Mouse (Mus musculus) forebrain, embryonic 14.5 days (tissue): Measurements from ENCODE around the gene Atxn1. TPM values are rescaled to one million over a fixed set of nuclear protein-coding genes. Genes with fewer than 3 reads are reported as not detected.

Experiments
- ATAC-seq: fragments of 200-750 bp; cut with Nextera tagmentation; 2 replicates; pipeline ENCODE4 v1.8.0; 2017; ENCODE audit warnings: mild to moderate bottlenecking, moderate library complexity
- DNase-seq: peaks from one replicate; pipeline ENCODE4 v3.0.0-alpha.2; 2015; ENCODE audit warnings: low spot score
- H3K27ac ChIP-seq: fragments of 300-500 bp; sonication (generic); 2 replicates; pipeline ENCODE4 v1.5.1; 2014; ENCODE audit warnings: low read depth, mild to moderate bottlenecking, control low read depth, low read length, moderate library complexity
- H3K27me3 ChIP-seq: fragments of 300-500 bp; sonication (generic); replicated peaks from 2 replicates; pipeline ENCODE4 v1.6.1; 2014; ENCODE audit warnings: low read length, control low read depth, mixed read lengths; ENCODE audit not compliant: control insufficient read depth, insufficient read depth
- H3K36me3 ChIP-seq: fragments of 300-500 bp; sonication (generic); 2 replicates; pipeline ENCODE4 v1.6.1; 2014; ENCODE audit warnings: low read length, control low read depth; ENCODE audit not compliant: control insufficient read depth, insufficient read depth
- H3K4me1 ChIP-seq: fragments of 300-500 bp; sonication (generic); 2 replicates; pipeline ENCODE4 v1.6.1; 2014; ENCODE audit warnings: antibody characterized with exemption, low read length, control low read depth; ENCODE audit not compliant: control insufficient read depth, insufficient read depth
- H3K4me2 ChIP-seq: fragments of 300-500 bp; sonication (generic); 2 replicates; pipeline ENCODE4 v1.6.1; 2014; ENCODE audit warnings: mild to moderate bottlenecking, control low read depth, low read length
- H3K4me3 ChIP-seq: fragments of 300-500 bp; sonication (generic); 2 replicates; pipeline ENCODE4 v1.5.1; 2014; ENCODE audit warnings: low read depth, low read length, control low read depth
- H3K9ac ChIP-seq: fragments of 300-500 bp; sonication (generic); 2 replicates; pipeline ENCODE4 v1.6.1; 2014; ENCODE audit warnings: mild to moderate bottlenecking, low read length, control low read depth, moderate library complexity
- H3K9me3 ChIP-seq: fragments of 300-500 bp; sonication (generic); replicated peaks from 2 replicates; pipeline ENCODE4 v1.6.1; 2016; ENCODE audit warnings: low read length, control low read depth, mixed read lengths; ENCODE audit not compliant: control insufficient read depth
- WGBS: fragments of 180-500 bp; shearing (Covaris S2); extraction: QIAGEN DNeasy Blood & Tissue Kit; methylation state at CpG from one replicate; pipeline ENCODE4 v1.1.7; 2014; 5-methylcytosine and 5-hydroxymethylcytosine counted together
- polyA plus RNA-seq: library from polyadenylated mRNA; unstranded; fragments of >200 nt; fragmentation: Nextera tagmentation; extraction: Ambion mirVana; gene quantifications from 2 replicates; pipeline ENCODE4 v1.2.1, GENCODE M21; 2014

Gene Atxn1
- polyA plus RNA-seq, 1 experiment from 2014 or later: 4.3 TPM

DNA sequence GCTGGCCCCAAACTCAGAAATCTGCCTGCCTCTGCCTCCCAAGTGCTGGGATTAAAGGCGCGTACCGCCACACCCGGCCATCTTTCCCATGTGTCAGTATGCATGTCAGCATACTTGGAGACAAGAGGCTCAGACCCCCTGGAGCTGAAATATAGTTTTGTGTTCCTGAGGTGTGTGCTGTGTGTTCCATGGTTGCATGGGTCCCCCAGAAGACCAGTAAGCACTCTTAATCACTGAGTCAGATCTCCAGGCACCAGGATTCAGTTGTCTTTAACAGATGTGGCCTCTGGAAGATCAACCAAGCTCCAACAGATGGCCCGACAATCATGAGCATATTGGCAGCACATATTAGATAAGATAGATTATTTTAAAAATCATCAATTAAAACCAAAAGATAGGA is 62.4 kb downstream of the Atxn1 start:
- H3K27ac ChIP-seq: no peak overlapping the region
- H3K27me3 ChIP-seq: no peaks in the 10 kb centered on the region
- H3K9me3 ChIP-seq: no peaks in the 10 kb centered on the region
- H3K4me3 ChIP-seq: no peak overlapping the region
- no peak overlapping the region for H3K4me2 ChIP-seq
- no peaks in the 10 kb centered on the region for H3K36me3 ChIP-seq
- H3K9ac ChIP-seq: no peak overlapping the region
- 0 out of 2 replicates have a peak, but pooled peaks cover 2% of the 10 kb centered on the region for H3K4me1 ChIP-seq
- DNase-seq (no peak), ATAC-seq (no peak)
- WGBS: 98% methylated on average over 5 of the region's 5 CpGs

- Histone ChIP-seq H3K27me3 (no peaks in the 10 kb centered on the region), H3K9ac (no peak overlapping the region), H3K4me1 (0 out of 2 replicates have a peak, but pooled peaks cover 2% of the 10 kb centered on the region), H3K4me2 (no peak overlapping the region), H3K36me3 (no peaks in the 10 kb centered on the region), H3K4me3 (no peak overlapping the region), H3K9me3 (no peaks in the 10 kb centered on the region), H3K27ac (no peak overlapping the region)
- ATAC-seq (no peak), DNase-seq (no peak)
- WGBS: 84% methylated on average over 8 of the region's 8 CpGs
These were observed 64.0 kb downstream of the Atxn1 start for GRCm38 (mm10) chr13:45900776-45901175.

DNA sequence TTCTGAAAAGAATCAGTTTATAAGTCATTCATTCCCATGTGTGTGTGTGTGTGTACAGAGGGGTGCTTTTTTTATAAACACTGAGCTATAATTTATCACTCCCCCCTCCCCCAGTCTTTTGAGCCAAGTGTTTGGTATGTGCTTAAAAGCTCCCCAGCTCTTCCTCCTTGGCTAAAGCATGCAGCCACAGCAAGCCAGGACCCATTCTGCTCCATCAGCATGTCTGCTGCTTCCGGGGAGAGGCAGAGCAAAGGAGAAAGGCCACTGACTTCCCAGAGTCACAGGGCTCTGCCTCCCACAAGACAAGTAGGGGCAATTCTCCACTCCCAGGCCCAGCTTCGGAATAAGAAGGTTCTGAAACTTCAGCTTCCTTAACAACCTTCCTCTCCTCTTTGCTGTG is 67.2 kb downstream of the Atxn1 start:
- no peak for ATAC-seq
- 66% methylated on average over 2 of the region's 2 CpGs for WGBS
- Histone ChIP-seq H3K4me2 (no peak overlapping the region), H3K9me3 (no peaks in the 10 kb centered on the region), H3K27ac (no peak overlapping the region), H3K4me3 (no peak overlapping the region), H3K27me3 (no peaks in the 10 kb centered on the region), H3K36me3 (no peaks in the 10 kb centered on the region), H3K9ac (no peak overlapping the region), H3K4me1 (no peaks in the 10 kb centered on the region)
- DNase-seq: no peak

- no peak for DNase-seq
- 72% methylated on average over 10 of the region's 10 CpGs for WGBS
- no peaks in the 10 kb centered on the region for H3K36me3 ChIP-seq
These were observed 70.0 kb downstream of the Atxn1 start for GRCm38 (mm10) chr13:45894760-45895159.

GRCm38 (mm10) chr13:45894234-45894633 is 70.6 kb downstream of the Atxn1 start:
- Histone ChIP-seq H3K4me2 (no peak overlapping the region), H3K36me3 (no peaks in the 10 kb centered on the region), H3K9ac (no peak overlapping the region), H3K4me3 (no peak overlapping the region), H3K4me1 (no peaks in the 10 kb centered on the region), H3K27me3 (no peaks in the 10 kb centered on the region), H3K27ac (no peak overlapping the region), H3K9me3 (no peaks in the 10 kb centered on the region)
- DNase-seq: no peak
- ATAC-seq: no peak
- 88% methylated on average over 6 of the region's 6 CpGs for WGBS

More at GRCm38 (mm10) chr13:45894760-45895159, 70.0 kb downstream of the Atxn1 start:
- H3K27ac ChIP-seq: no peak overlapping the region
- no peak for ATAC-seq
- H3K27me3 ChIP-seq: no peaks in the 10 kb centered on the region
- H3K9ac ChIP-seq: no peak overlapping the region
- H3K4me1 ChIP-seq: no peaks in the 10 kb centered on the region
- H3K4me3 ChIP-seq: no peak overlapping the region
- H3K4me2 ChIP-seq: no peak overlapping the region
- no peaks in the 10 kb centered on the region for H3K9me3 ChIP-seq

- Histone ChIP-seq H3K4me2 (no peak overlapping the region), H3K27me3 (no peaks in the 10 kb centered on the region), H3K27ac (no peak overlapping the region), H3K36me3 (no peaks in the 10 kb centered on the region), H3K4me1 (no peaks in the 10 kb centered on the region), H3K9ac (no peak overlapping the region), H3K4me3 (no peak overlapping the region), H3K9me3 (no peaks in the 10 kb centered on the region)
- no peak for ATAC-seq
- DNase-seq: no peak
- 89% methylated on average over 2 of the region's 2 CpGs for WGBS
These were observed 73.7 kb downstream of the Atxn1 start for GRCm38 (mm10) chr13:45891073-45891472.

DNA sequence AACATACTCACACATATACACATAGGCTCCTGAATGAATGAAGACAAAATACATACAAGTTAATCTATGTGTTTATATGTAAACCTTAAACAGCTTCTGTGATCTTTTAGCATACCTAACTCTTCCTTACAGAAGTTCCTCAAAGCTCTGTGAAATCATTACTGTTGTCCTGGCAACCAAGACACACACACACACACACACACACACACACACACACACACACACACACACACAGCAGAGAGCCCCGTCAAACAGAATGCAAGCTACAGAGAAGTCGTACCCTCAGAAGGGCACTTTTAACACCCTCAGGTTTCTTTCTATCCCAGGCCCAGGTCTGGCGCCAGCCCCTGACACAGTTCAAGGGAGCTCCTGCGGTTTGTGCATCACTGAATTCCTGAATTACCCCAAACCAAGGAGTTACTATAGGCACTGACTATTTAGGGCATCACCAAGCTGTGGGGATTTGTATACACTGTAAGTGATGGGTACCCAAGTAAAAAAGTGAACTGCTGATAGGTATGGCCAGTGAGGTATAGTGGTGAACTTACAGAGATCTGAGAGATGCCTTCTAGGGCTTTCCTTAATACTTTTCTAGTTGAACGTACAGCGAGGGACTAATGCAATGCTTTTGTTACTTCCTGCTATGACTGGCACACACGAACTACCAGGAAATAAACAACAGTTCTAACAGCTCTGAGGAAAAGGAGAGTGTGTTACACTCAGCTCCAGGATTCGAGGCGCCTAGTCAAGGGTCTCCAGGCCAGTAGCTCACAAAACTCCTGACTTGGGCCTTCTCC is 75.7 kb downstream of the Atxn1 start:
- H3K36me3 ChIP-seq: no peaks in the 10 kb centered on the region
- no peak overlapping the region for H3K4me3 ChIP-seq
- ATAC-seq: no peak
- H3K4me1 ChIP-seq: no peaks in the 10 kb centered on the region
- no peak overlapping the region for H3K27ac ChIP-seq
- WGBS: 68% methylated on average over 9 of the region's 9 CpGs
- no peak overlapping the region for H3K9ac ChIP-seq
- no peaks in the 10 kb centered on the region for H3K27me3 ChIP-seq
- no peaks in the 10 kb centered on the region for H3K9me3 ChIP-seq
- no peak overlapping the region for H3K4me2 ChIP-seq
- no peak for DNase-seq

- Histone ChIP-seq H3K27me3 (no peaks in the 10 kb centered on the region), H3K4me3 (no peak overlapping the region), H3K4me2 (no peak overlapping the region), H3K9ac (no peak overlapping the region), H3K4me1 (peaks cover 5% of the 10 kb centered on the region; the same call in 1 of the 2 replicates), H3K36me3 (no peaks in the 10 kb centered on the region), H3K9me3 (no peaks in the 10 kb centered on the region), H3K27ac (no peak overlapping the region)
- DNase-seq (no peak), ATAC-seq (no peak)
- 87% methylated on average over 7 of the region's 7 CpGs for WGBS
These were observed 79.9 kb downstream of the Atxn1 start for GRCm38 (mm10) chr13:45884878-45885277.

DNA sequence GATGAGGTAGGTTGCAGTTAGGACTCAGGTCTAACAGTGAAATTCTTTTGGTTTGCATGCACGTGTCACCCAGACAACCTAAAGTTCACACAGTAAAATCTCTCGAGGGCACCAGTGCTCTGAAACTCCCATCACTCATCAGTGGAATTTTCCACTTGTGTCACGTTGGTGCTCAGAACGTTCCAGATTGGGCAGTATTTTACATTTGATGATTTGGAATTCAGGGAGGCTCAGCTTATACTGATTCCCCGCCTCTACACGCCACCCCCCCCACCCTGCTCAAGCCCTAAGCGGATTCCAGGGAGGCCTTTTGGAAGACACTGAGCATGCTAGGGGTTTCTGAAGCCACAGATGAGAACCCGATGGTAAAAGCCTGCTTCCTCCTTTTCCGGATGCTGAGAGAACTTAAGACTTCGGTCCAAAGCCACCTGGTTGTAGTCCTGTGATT is 81.0 kb downstream of the Atxn1 start:
- Histone ChIP-seq H3K36me3 (no peaks in the 10 kb centered on the region), H3K4me2 (no peak overlapping the region), H3K4me3 (no peak overlapping the region), H3K27ac (no peak overlapping the region), H3K27me3 (no peaks in the 10 kb centered on the region), H3K9ac (no peak overlapping the region), H3K9me3 (no peaks in the 10 kb centered on the region), H3K4me1 (peaks cover 6% of the 10 kb centered on the region; the same call in 1 of the 2 replicates)
- DNase-seq: no peak
- 90% methylated on average over 10 of the region's 10 CpGs for WGBS
- ATAC-seq: no peak
